Mouse (Mus musculus): Measurements from ENCODE around the gene Nat14. TPM values are rescaled to one million over a fixed set of nuclear protein-coding genes. Genes with fewer than 3 reads are reported as not detected.

Nat14 gene
- polyA plus RNA-seq, 1 experiment: 1.8 TPM

- no peak for TF ChIP-seq GATA1 (IDR thresholded peaks at IDR 0.05; ENCODE audit: low read length)
Observed at GRCm38 (mm10) chr7:4915669-4916416, 6.0 kb upstream of the Nat14 start.

GRCm38 (mm10) chr7:4917494-4917893 lies 4.3 kb upstream of the Nat14 start:
- TF ChIP-seq GATA1 (IDR thresholded peaks at IDR 0.05; ENCODE audit: low read length): no peak

- no peak for TF ChIP-seq GATA1 (IDR thresholded peaks at IDR 0.05; ENCODE audit: low read length)
Observed at GRCm38 (mm10) chr7:4918681-4919080, 3.1 kb upstream of the Nat14 start.

GRCm38 (mm10) chr7:4919096-4919495 lies 2.7 kb upstream of the Nat14 start:
- TF ChIP-seq GATA1 (IDR thresholded peaks at IDR 0.05; ENCODE audit: low read length): no peak

GRCm38 (mm10) chr7:4919971-4920370 lies 1.9 kb upstream of the Nat14 start:
- no peak for TF ChIP-seq GATA1 (IDR thresholded peaks at IDR 0.05; ENCODE audit: low read length)

- no peak for TF ChIP-seq GATA1 (IDR thresholded peaks at IDR 0.05; ENCODE audit: low read length)
Observed at GRCm38 (mm10) chr7:4920496-4920895, 1.3 kb upstream of the Nat14 start.

GRCm38 (mm10) chr7:4920976-4921823 lies 628 bp upstream of the Nat14 start:
- no peak for TF ChIP-seq GATA1 (IDR thresholded peaks at IDR 0.05; ENCODE audit: low read length)

GRCm38 (mm10) chr7:4922508-4922907 lies 680 bp downstream of the Nat14 start:
- no peak for TF ChIP-seq GATA1 (IDR thresholded peaks at IDR 0.05; ENCODE audit: low read length)

- TF ChIP-seq GATA1 (IDR thresholded peaks at IDR 0.05; ENCODE audit: low read length): no peak
Observed at GRCm38 (mm10) chr7:4922931-4923565, 1.2 kb downstream of the Nat14 start.

- no peak for TF ChIP-seq GATA1 (IDR thresholded peaks at IDR 0.05; ENCODE audit: low read length)
Observed at GRCm38 (mm10) chr7:4923586-4924364, 1.9 kb downstream of the Nat14 start.

- no peak for TF ChIP-seq GATA1 (IDR thresholded peaks at IDR 0.05; ENCODE audit: low read length)
Observed at GRCm38 (mm10) chr7:4924483-4924882, 2.7 kb downstream of the Nat14 start.

- TF ChIP-seq GATA1 (IDR thresholded peaks at IDR 0.05; ENCODE audit: low read length): no peak
Observed at GRCm38 (mm10) chr7:4924891-4925301, 3.1 kb downstream of the Nat14 start.

GRCm38 (mm10) chr7:4925441-4926381 lies 3.9 kb downstream of the Nat14 start, which contains the start of gene Ssc5d:
TSS of gene Ssc5d (plus strand) at chr7:4925785.
- TF ChIP-seq GATA1 (IDR thresholded peaks at IDR 0.05; ENCODE audit: low read length): no peak

- no peak for TF ChIP-seq GATA1 (IDR thresholded peaks at IDR 0.05; ENCODE audit: low read length)
Observed at GRCm38 (mm10) chr7:4926849-4927248, 5.0 kb downstream of the Nat14 start.
